Mouse (Mus musculus): ENCODE measurements around the gene Mcm2.

- TF ChIP-seq POLR2A (IDR thresholded peaks at IDR 0.05; ENCODE audit: low read depth, low read length) (no peak), CTCF (IDR thresholded peaks at IDR 0.05; ENCODE audit: borderline replicate concordance, insufficient read depth, low read length) (no peak)
Measured at GRCm38 (mm10) chr6:88890832-88891231, 7.7 kb downstream of the Mcm2 start.
